Comparison of ENCODE assay signal across 8 mouse cellular contexts in genomic region chr2:32175051-32175466, GRCm38 (mm10). TPM values are rescaled to one million over a fixed set of nuclear protein-coding genes. Genes with fewer than 3 reads are reported as not detected.
DNase-seq lines count a peak whose midpoint lies in the region; ATAC-seq and TF ChIP-seq lines count a peak whose summit lies in the region.

No protein-coding gene starts in this region.

- peaks cover 40% of the 10 kb centered on the region for H3K4me1 ChIP-seq in heart, adult 2 months (ENCODE audit: control insufficient read depth, insufficient read depth, low read length)
- peaks cover 87% of the 10 kb centered on the region for H3K4me1 ChIP-seq in heart, embryonic 12.5 days (replicated peaks)
- peaks cover 61% of the 10 kb centered on the region for H3K4me1 ChIP-seq in midbrain, embryonic 12.5 days

- peak overlapping the region; percentile 56 for H3K4me2 ChIP-seq in heart, embryonic 12.5 days
- peak overlapping the region; percentile 45 for H3K4me2 ChIP-seq in midbrain, embryonic 12.5 days (replicated peaks)

- no peak for TF ChIP-seq EP300 in heart, adult 2 months (IDR thresholded peaks at IDR 0.05; ENCODE audit: insufficient read depth, low read depth, low read length)

- H3K4me3 ChIP-seq in heart, adult 2 months: 0 out of 2 replicates have a peak overlapping the region, but pooled peaks have one; percentile 16
- H3K4me3 ChIP-seq in heart, embryonic 12.5 days: peak overlapping the region; percentile 14
- no peak overlapping the region for H3K4me3 ChIP-seq in midbrain, embryonic 12.5 days

- no peak for ATAC-seq in heart, embryonic 12.5 days (ENCODE audit: insufficient number of reproducible peaks, low FRiP score)
- peak; percentile 56 for ATAC-seq in midbrain, embryonic 12.5 days (ENCODE audit: low FRiP score, low read depth)

- 26% methylated on average over 7 of the region's 7 CpGs for WGBS in heart, adult 2 months
- WGBS in heart, embryonic 12.5 days: 23% methylated on average over 7 of the region's 7 CpGs
- WGBS in midbrain, embryonic 12.5 days: 25% methylated on average over 7 of the region's 7 CpGs

- no peaks in the 10 kb centered on the region; the same call in none of the 2 replicates for H3K36me3 ChIP-seq in heart, adult 2 months (ENCODE audit: control insufficient read depth, insufficient read depth, low read length)
- no peaks in the 10 kb centered on the region for H3K36me3 ChIP-seq in heart, embryonic 12.5 days
- H3K36me3 ChIP-seq in midbrain, embryonic 12.5 days: no peaks in the 10 kb centered on the region; the same call in 1 of the 2 replicates

- peak overlapping the region; percentile 82 for H3K27ac ChIP-seq in heart, adult 2 months
- H3K27ac ChIP-seq in heart, embryonic 12.5 days (ENCODE audit: poor library complexity, severe bottlenecking): peak overlapping the region; percentile 96
- peak overlapping the region; percentile 89 for H3K27ac ChIP-seq in midbrain, embryonic 12.5 days (replicated peaks)

- DNase-seq in heart, adult 2 months: peak; percentile 51 to 55
- no peak for DNase-seq in heart, postnatal 14 days
- peak; percentile 82 for DNase-seq in cerebellum, adult 9-11 months
- DNase-seq in kidney, postnatal 4 days: peak; percentile 45 to 71
- DNase-seq in thymus, postnatal 10 days (ENCODE audit: low spot score in 2 of 2): peak; percentile 47 to 48
- DNase-seq in spleen, postnatal 4 days (ENCODE audit: low spot score in 2 of 2): no peak

- no peak for TF ChIP-seq CTCF in heart, adult 2 months (IDR thresholded peaks at IDR 0.05)

- no peaks in the 10 kb centered on the region for H3K27me3 ChIP-seq in heart, adult 2 months (ENCODE audit: control insufficient read depth, insufficient read depth, low read length)
- H3K27me3 ChIP-seq in heart, embryonic 12.5 days (replicated peaks): no peaks in the 10 kb centered on the region
- H3K27me3 ChIP-seq in midbrain, embryonic 12.5 days: no peaks in the 10 kb centered on the region

- TF ChIP-seq POLR2A in heart, adult 2 months (IDR thresholded peaks at IDR 0.05; ENCODE audit: insufficient read depth, low read depth, low read length): no peak

- intact Hi-C loops in heart, adult 2 months (cut with DNase I): no loop called here
- intact Hi-C loops in heart, postnatal 14 days (cut with DNase I): no loop called here

- peak overlapping the region; percentile 49; the same call in 1 of the 2 replicates for H3K9ac ChIP-seq in heart, adult 2 months (ENCODE audit: low read depth, low read length)
- H3K9ac ChIP-seq in heart, embryonic 12.5 days: peak overlapping the region; percentile 56
- H3K9ac ChIP-seq in midbrain, embryonic 12.5 days (replicated peaks): peak overlapping the region; percentile 37; the same call in 1 of the 2 replicates

- H3K79me2 ChIP-seq in heart, adult 2 months (replicated peaks; ENCODE audit: control insufficient read depth, insufficient read depth, low read length): peaks cover 11% of the 10 kb centered on the region

- no peaks in the 10 kb centered on the region for H3K9me3 ChIP-seq in heart, embryonic 12.5 days (replicated peaks)
- no peaks in the 10 kb centered on the region for H3K9me3 ChIP-seq in midbrain, embryonic 12.5 days

RNA-seq across cellular contexts. Expression of gene Prrc2b, which starts 24.2 kb away (rescaled TPM):
- total RNA-seq in heart, adult 2 months (2021): 10 to 100 TPM; 78.3 to 82.6 TPM
- polyA plus RNA-seq in heart, adult 2 months (2012; rRNA removed): 39.3 and 46.9 TPM in 2 replicates
- 100 to 1,000 TPM in 1 of 2 experiments, 10 to 100 TPM in 1; 92.9 to 101 TPM for total RNA-seq in heart, postnatal 14 days (2021)
- polyA plus RNA-seq in heart, embryonic 12.5 days (2016; fragmentation: Nextera tagmentation; extraction: Ambion mirVana): 54.7 and 66.5 TPM in 2 replicates
- polyA plus RNA-seq in midbrain, embryonic 12.5 days (2016; fragmentation: Nextera tagmentation; extraction: Ambion mirVana): 99.1 and 121 TPM in 2 replicates

Comparison
In these comparisons a context has a peak if more than half of its experiments do, and no peak if none do; other contexts are left out.
1. DNase-seq: peak in heart, adult 2 months (2 of 2), cerebellum, adult 9-11 months (single experiment), kidney, postnatal 4 days (2 of 2) and thymus, postnatal 10 days (2 of 2); none in heart, postnatal 14 days (0 of 2) and spleen, postnatal 4 days (0 of 2).
2. Peak in every context shown above with its lines, with median percentiles within 50 percentile points of each other: H3K27ac ChIP-seq and H3K9ac ChIP-seq.